Mouse (Mus musculus) liver, adult 2 months (tissue): ENCODE measurements around the gene Col2a1.

Source experiments
- CTCF ChIP-seq: fragments of 200-500 bp; IDR thresholded peaks from 2 replicates; pipeline ENCODE4 v1.5.1; 2011; ENCODE audit warnings: low read depth, low read length, control low read depth
- POLR2A ChIP-seq: fragments of 200-500 bp; IDR thresholded peaks from 2 replicates; pipeline ENCODE4 v1.6.1; 2011; ENCODE audit warnings: low read length, control low read depth; ENCODE audit not compliant: insufficient read depth; ENCODE audit errors: extremely low read depth

DNA sequence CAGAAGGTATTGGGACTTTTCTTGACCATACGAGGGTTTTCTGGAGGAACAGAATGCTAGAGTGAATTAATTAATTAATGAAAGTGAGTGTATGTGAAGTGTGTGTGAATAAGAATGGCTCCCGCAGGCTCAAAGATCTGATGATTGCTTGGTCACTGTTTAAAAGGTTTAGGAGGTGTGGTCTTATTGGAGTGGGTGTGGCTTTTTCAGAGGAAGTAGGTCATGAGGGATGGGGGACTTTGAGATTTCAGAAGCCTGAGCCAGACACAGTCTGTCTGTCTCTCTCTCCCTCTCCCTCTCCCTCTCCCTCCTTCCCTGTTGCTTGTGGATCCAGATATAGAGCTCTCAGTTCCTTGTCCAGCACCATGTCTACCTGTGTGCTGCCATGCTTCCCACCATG is 63.2 kb downstream of the Col2a1 start:
- no peak for TF ChIP-seq CTCF
- TF ChIP-seq POLR2A, result no peak
